Mouse (Mus musculus) MEL (cell line): ENCODE results near the gene Txnrd1. TPM values are rescaled to one million over a fixed set of nuclear protein-coding genes. Genes with fewer than 3 reads are reported as not detected.

Source experiments
- DNase-seq: peaks from one replicate; pipeline ENCODE4 v3.0.0; 2011; ENCODE audit warnings: low read depth, low spot score
- H3K27ac ChIP-seq: 2 replicates; pipeline ENCODE4 v1.5.1; 2012; ENCODE audit warnings: low read depth, mild to moderate bottlenecking, control low read depth, low read length, moderate library complexity; ENCODE audit not compliant: control insufficient read depth
- H3K27me3 ChIP-seq, 2 experiments: fragments of 150-350 bp in 1 of 2; sonication (generic) in 1 of 2; 2 replicates each; pipeline ENCODE4 v1.6.1; 2012; ENCODE audit warnings: low read length in 2 of 2, mild to moderate bottlenecking in 2 of 2, improper control_type of control experiment in 1 of 2, moderate library complexity in 1 of 2; ENCODE audit not compliant: insufficient read depth in 2 of 2, control insufficient read depth in 1 of 2
- H3K36me3 ChIP-seq, 2 experiments: 2 replicates each; pipeline ENCODE4 v1.6.1; 2012 to 2014; ENCODE audit warnings: low read length in 2 of 2, improper control_type of control experiment in 1 of 2, inconsistent platforms in 1 of 2, mild to moderate bottlenecking in 1 of 2; ENCODE audit not compliant: insufficient read depth in 2 of 2, control insufficient read depth in 1 of 2
- H3K4me1 ChIP-seq, 2 experiments: fragments of 150-350 bp in 1 of 2; sonication (generic) in 1 of 2; 2 replicates each; pipeline ENCODE4 v1.6.1; 2012; ENCODE audit warnings: low read length in 2 of 2, improper control_type of control experiment in 1 of 2, mild to moderate bottlenecking in 1 of 2; ENCODE audit not compliant: insufficient read depth in 2 of 2, control insufficient read depth in 1 of 2
- H3K4me3 ChIP-seq, 2 experiments: fragments of 150-350 bp in 1 of 2; sonication (generic) in 1 of 2; 2 replicates each; pipeline ENCODE4 v1.5.1; 2012; ENCODE audit warnings: low read depth in 2 of 2, low read length in 2 of 2, mild to moderate bottlenecking in 2 of 2, moderate library complexity in 2 of 2, control low read depth in 1 of 2, improper control_type of control experiment in 1 of 2; ENCODE audit not compliant: control insufficient read depth in 1 of 2, insufficient read depth in 1 of 2
- H3K79me2 ChIP-seq: 2 replicates; pipeline ENCODE4 v1.6.1; 2012; ENCODE audit warnings: mild to moderate bottlenecking, low read length, moderate library complexity; ENCODE audit not compliant: control insufficient read depth, poor library complexity, insufficient read depth
- H3K9ac ChIP-seq: 2 replicates; pipeline ENCODE4 v1.6.1; 2012; ENCODE audit warnings: low read depth, mild to moderate bottlenecking, control low read depth, low read length, moderate library complexity; ENCODE audit not compliant: control insufficient read depth, poor library complexity, severe bottlenecking
- H3K9me3 ChIP-seq: fragments of 150-350 bp; sonication (generic); replicated peaks from 2 replicates; pipeline ENCODE4 v1.6.1; 2012; ENCODE audit warnings: mild to moderate bottlenecking, low read length, improper control_type of control experiment, moderate library complexity; ENCODE audit not compliant: insufficient read depth
- CHD2 ChIP-seq: IDR thresholded peaks from 2 replicates; pipeline ENCODE4 v1.6.1; 2011; ENCODE audit warnings: low read length, improper control_type of control experiment
- CTCF ChIP-seq, 3 experiments: IDR thresholded peaks in 2 of 3; conservative IDR thresholded peaks in 1 of 3; 2 replicates each; pipeline ENCODE4 v1.5.1; 2011 to 2012; ENCODE audit warnings: low read length in 3 of 3, low read depth in 2 of 3, mild to moderate bottlenecking in 2 of 3, improper control_type of control experiment in 1 of 3, inconsistent platforms in 1 of 3, mixed read lengths in 1 of 3, moderate library complexity in 1 of 3; ENCODE audit not compliant: control insufficient read depth in 1 of 3, insufficient read depth in 1 of 3, poor library complexity in 1 of 3, severe bottlenecking in 1 of 3
- ELF1 ChIP-seq: IDR thresholded peaks from 2 replicates; pipeline ENCODE4 v1.6.1; 2014; ENCODE audit warnings: low read depth, mild to moderate bottlenecking, inconsistent platforms, low read length, improper control_type of control experiment, moderate library complexity
- ETS1 ChIP-seq: IDR thresholded peaks from 2 replicates; pipeline ENCODE4 v1.6.1; 2012; ENCODE audit warnings: low read depth, mild to moderate bottlenecking, inconsistent platforms, low read length, improper control_type of control experiment, moderate library complexity
- GABPA ChIP-seq: IDR thresholded peaks from 2 replicates; pipeline ENCODE4 v1.6.1; 2012; ENCODE audit warnings: low read depth, mild to moderate bottlenecking, inconsistent platforms, low read length, improper control_type of control experiment, moderate library complexity
- KAT2A ChIP-seq: conservative IDR thresholded peaks from 2 replicates; pipeline ENCODE4 v1.6.1; 2012; ENCODE audit warnings: low read depth, low read length, improper control_type of control experiment, inconsistent platforms
- MAFK ChIP-seq: IDR thresholded peaks from 2 replicates; pipeline ENCODE4 v1.6.1; 2011; ENCODE audit warnings: low read depth, mild to moderate bottlenecking, low read length, improper control_type of control experiment, borderline replicate concordance
- MAX ChIP-seq: IDR thresholded peaks from 2 replicates; pipeline ENCODE4 v1.6.1; 2011; ENCODE audit warnings: low read length, improper control_type of control experiment
- MEF2A ChIP-seq: IDR thresholded peaks from 2 replicates; pipeline ENCODE4 v1.6.1; 2014; ENCODE audit warnings: low read depth, mild to moderate bottlenecking, inconsistent platforms, low read length, improper control_type of control experiment; ENCODE audit not compliant: poor library complexity, insufficient replicate concordance, severe bottlenecking; ENCODE audit errors: extremely low read depth
- MXI1 ChIP-seq: IDR thresholded peaks from 2 replicates; pipeline ENCODE4 v1.6.1; 2011; ENCODE audit warnings: mild to moderate bottlenecking, low read depth, low read length, improper control_type of control experiment
- MYB ChIP-seq: IDR thresholded peaks from 2 replicates; pipeline ENCODE4 v1.6.1; 2011; ENCODE audit warnings: mild to moderate bottlenecking, low read depth, low read length, improper control_type of control experiment
- NRF1 ChIP-seq: IDR thresholded peaks from 2 replicates; pipeline ENCODE4 v1.6.1; 2014; ENCODE audit warnings: low read depth, mild to moderate bottlenecking, inconsistent platforms, low read length, improper control_type of control experiment, moderate library complexity; ENCODE audit not compliant: poor library complexity, insufficient read depth, severe bottlenecking
- SMC3 ChIP-seq: IDR thresholded peaks from 2 replicates; pipeline ENCODE4 v1.6.1; 2011; ENCODE audit warnings: low read depth, low read length, improper control_type of control experiment
- TAL1 ChIP-seq: IDR thresholded peaks from 2 replicates; pipeline ENCODE4 v1.6.1; 2012; ENCODE audit warnings: mild to moderate bottlenecking, inconsistent platforms, low read length, moderate library complexity, mixed read lengths
- TBP ChIP-seq: IDR thresholded peaks from 2 replicates; pipeline ENCODE4 v1.8.0; 2011; ENCODE audit warnings: low read depth, low read length, improper control_type of control experiment
- TCF12 ChIP-seq: IDR thresholded peaks from 2 replicates; pipeline ENCODE4 v1.6.1; 2014; ENCODE audit warnings: low read depth, mild to moderate bottlenecking, inconsistent platforms, low read length, improper control_type of control experiment, moderate library complexity
- UBTF ChIP-seq: IDR thresholded peaks from 2 replicates; pipeline ENCODE4 v1.6.1; 2012; ENCODE audit warnings: low read depth, mild to moderate bottlenecking, inconsistent platforms, low read length, improper control_type of control experiment, moderate library complexity, borderline replicate concordance; ENCODE audit not compliant: insufficient read depth
- USF1 ChIP-seq: IDR thresholded peaks from 2 replicates; pipeline ENCODE4 v1.6.1; 2014; ENCODE audit warnings: low read depth, mild to moderate bottlenecking, inconsistent platforms, low read length, improper control_type of control experiment, moderate library complexity
- ZC3H11A ChIP-seq: IDR thresholded peaks from 2 replicates; pipeline ENCODE4 v1.6.1; 2012; ENCODE audit warnings: low read depth, mild to moderate bottlenecking, inconsistent platforms, low read length, improper control_type of control experiment
- ZMIZ1 ChIP-seq: IDR thresholded peaks from 2 replicates; pipeline ENCODE4 v1.6.1; 2012; ENCODE audit warnings: low read depth, mild to moderate bottlenecking, inconsistent platforms, low read length, improper control_type of control experiment, moderate library complexity
- polyA plus RNA-seq, 2 experiments: library from polyadenylated mRNA; stranded (reverse) in 1 of 2; unstranded in 1 of 2; fragments of >175 nt in 1 of 2; fragments of >200 nt in 1 of 2; gene quantifications; 2 replicates each; pipeline versions ENCODE4 v1.2.1 to v1.2.4; 2012; ENCODE audit warnings: low replicate concordance in 2 of 2, low read depth in 1 of 2; ENCODE audit not compliant: insufficient read length in 2 of 2, insufficient read depth in 1 of 2, missing spikeins in 1 of 2
- total RNA-seq: library from RNA; depleted of rRNA; stranded (reverse); fragments of 300-350 nt; gene quantifications from 2 replicates; pipeline ENCODE4 v1.2.3, GENCODE M21; 2012

Gene Txnrd1
- total and polyA plus RNA-seq, 3 experiments: 91.6 to 127 TPM; not detected in 1

DNA sequence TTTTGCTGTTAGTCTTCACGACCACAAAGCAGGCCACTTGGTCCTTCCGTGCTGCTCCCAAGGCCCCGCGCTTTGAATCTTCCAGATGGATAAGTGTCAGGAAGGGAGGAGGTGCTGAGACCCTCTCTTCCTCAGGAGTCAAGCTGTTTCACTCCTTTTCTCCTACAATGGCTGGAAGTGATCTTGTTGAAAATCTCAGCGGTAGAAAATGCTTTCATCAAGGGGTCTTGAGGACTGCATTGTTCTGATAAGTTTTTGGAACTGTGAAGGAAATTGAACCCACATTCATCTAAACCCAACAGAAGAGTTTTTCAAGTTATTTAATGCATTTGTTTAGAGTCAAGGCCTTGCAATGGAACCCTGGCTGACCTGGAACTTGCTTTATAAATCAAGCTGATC, 10.0 kb upstream of the Txnrd1 start:
- no peak overlapping the region for H3K4me3 ChIP-seq
- no peaks in the 10 kb centered on the region for H3K36me3 ChIP-seq
- no peaks in the 10 kb centered on the region for H3K79me2 ChIP-seq
- peaks cover 0 to 2% of the 10 kb centered on the region in 2 experiments; a peak in 2 of 4 replicates for H3K27me3 ChIP-seq
- no peak for DNase-seq
- H3K9ac ChIP-seq: no peak overlapping the region
- no peak for TF ChIP-seq MYB
- TF ChIP-seq TAL1: no peak
- peaks cover 0 to 3% of the 10 kb centered on the region in 2 experiments; a peak in 2 of 4 replicates for H3K4me1 ChIP-seq
- no peaks in the 10 kb centered on the region for H3K9me3 ChIP-seq
- no peak overlapping the region for H3K27ac ChIP-seq

DNA sequence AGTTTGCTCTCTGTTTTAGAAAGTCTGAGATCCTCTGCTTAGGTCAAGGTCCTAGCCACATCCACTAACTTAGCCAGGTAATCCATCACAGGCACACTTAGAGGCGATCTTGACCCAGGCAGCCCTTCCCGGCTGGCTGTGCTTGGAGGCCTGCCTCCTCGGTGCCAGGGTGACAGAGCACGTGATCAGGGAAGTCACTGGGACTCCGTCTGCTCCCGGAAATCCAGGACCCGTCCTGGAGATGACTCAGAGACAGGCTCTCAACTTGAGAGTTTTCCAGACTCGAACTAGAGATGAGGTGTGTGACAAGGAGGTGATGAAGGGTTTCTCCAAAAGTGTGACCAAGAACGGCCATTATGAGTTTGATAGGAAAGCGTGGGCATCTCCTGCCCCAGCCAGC, 9.2 kb upstream of the Txnrd1 start:
- Histone ChIP-seq H3K4me3 (no peak overlapping the region), H3K79me2 (no peaks in the 10 kb centered on the region), H3K36me3 (no peaks in the 10 kb centered on the region), H3K9ac (no peak overlapping the region), H3K4me1 (peaks cover 0 to 3% of the 10 kb centered on the region in 2 experiments; a peak in 2 of 4 replicates), H3K27ac (no peak overlapping the region), H3K9me3 (no peaks in the 10 kb centered on the region), H3K27me3 (peaks cover 0 to 2% of the 10 kb centered on the region in 2 experiments; a peak in 2 of 4 replicates)
- no peak for DNase-seq
- no peak for TF ChIP-seq MAFK
- no peak for TF ChIP-seq ZMIZ1
- no peak for TF ChIP-seq ETS1
- no peak for TF ChIP-seq SMC3
- no peak for TF ChIP-seq NRF1
- TF ChIP-seq ZC3H11A: no peak
- TF ChIP-seq CHD2: no peak
- TF ChIP-seq ELF1: no peak
- TF ChIP-seq MXI1: no peak
- TF ChIP-seq KAT2A: no peak
- TF ChIP-seq MAX: no peak
- no peak for TF ChIP-seq MYB
- TF ChIP-seq TCF12: no peak

DNA sequence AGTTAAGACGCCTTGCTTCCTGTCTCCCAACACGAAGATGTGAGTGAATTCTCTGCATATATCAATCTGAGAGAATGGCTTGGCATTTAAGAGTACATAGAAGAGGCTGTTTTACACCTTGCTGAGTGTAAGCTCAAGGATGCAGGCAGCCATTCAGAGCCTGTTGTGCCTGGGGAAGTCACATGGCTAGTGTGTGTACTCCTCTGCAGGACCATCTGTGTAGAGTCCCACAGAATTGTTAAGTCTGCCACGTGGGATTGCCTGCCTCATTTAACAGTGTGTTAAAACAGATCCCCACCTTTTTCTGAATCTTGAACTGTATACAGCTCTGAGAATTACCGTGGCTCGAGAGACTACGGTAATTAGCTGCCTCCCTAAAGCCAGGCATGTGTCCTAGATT, 7.2 kb upstream of the Txnrd1 start:
- Histone ChIP-seq H3K9me3 (no peaks in the 10 kb centered on the region), H3K27ac (no peak overlapping the region), H3K79me2 (no peaks in the 10 kb centered on the region), H3K4me3 (no peak overlapping the region), H3K27me3 (peaks cover 0 to 2% of the 10 kb centered on the region in 2 experiments; a peak in 2 of 4 replicates), H3K36me3 (no peaks in the 10 kb centered on the region), H3K9ac (no peak overlapping the region), H3K4me1 (peaks cover 0 to 3% of the 10 kb centered on the region in 2 experiments; a peak in 2 of 4 replicates)
- TF ChIP-seq MEF2A (no peak), TBP (no peak), MAX (no peak), CTCF (IDR thresholded peaks at IDR 0.05 in 2 of 3, conservative IDR thresholded peaks at IDR 0.05 in 1 of 3; ENCODE audit: control insufficient read depth in 1 of 3, insufficient read depth in 1 of 3, low read depth in 2 of 3, low read length in 3 of 3, poor library complexity in 1 of 3, severe bottlenecking in 1 of 3) (no peak), TCF12 (no peak), MXI1 (no peak), MAFK (no peak), GABPA (no peak), UBTF (no peak), USF1 (no peak)
- DNase-seq: no peak
